Mouse (Mus musculus) embryonic facial prominence, embryonic 11.5 days (tissue): ENCODE measurements at regions not wholly inside any gene's neighbourhood (a gene's known extent, or its start where the extent isn't known, plus 50 kb on each side); places are given as distances from the start of the nearest gene placed in this dataset.
"Not testable (repeated sequence)": the region's sequence is repeated elsewhere in the genome, so short reads cannot be mapped to it uniquely, and the experiment has no call there.

Experiments
- ATAC-seq: fragments of 200-750 bp; cut with Nextera tagmentation; replicated peaks from 2 replicates; pipeline ENCODE4 v1.8.0; 2017; ENCODE audit warnings: low read depth; ENCODE audit not compliant: insufficient number of reproducible peaks, low FRiP score, low TSS enrichment
- DNase-seq: peaks from one replicate; pipeline ENCODE4 v3.0.0-alpha.2; 2015; ENCODE audit warnings: low spot score
- H3K27ac ChIP-seq: fragments of 300-500 bp; sonication (generic); replicated peaks from 2 replicates; pipeline ENCODE4 v1.5.1; 2014; ENCODE audit warnings: mild to moderate bottlenecking, low read depth, low read length, control low read depth
- H3K27me3 ChIP-seq: fragments of 300-500 bp; sonication (generic); 2 replicates; pipeline ENCODE4 v1.6.1; 2014; ENCODE audit warnings: mild to moderate bottlenecking, low read length, moderate library complexity, mixed read lengths; ENCODE audit not compliant: control insufficient read depth, insufficient read depth
- H3K36me3 ChIP-seq: fragments of 300-500 bp; sonication (generic); replicated peaks from 2 replicates; pipeline ENCODE4 v1.6.1; 2014; ENCODE audit warnings: low read depth, mild to moderate bottlenecking, low read length, moderate library complexity, mixed read lengths; ENCODE audit not compliant: control insufficient read depth, insufficient read depth
- H3K4me1 ChIP-seq: fragments of 300-500 bp; sonication (generic); 2 replicates; pipeline ENCODE4 v1.6.1; 2014; ENCODE audit warnings: low read length, mixed read lengths; ENCODE audit not compliant: control insufficient read depth, insufficient read depth
- H3K4me2 ChIP-seq: fragments of 300-500 bp; sonication (generic); 2 replicates; pipeline ENCODE4 v1.6.1; 2014; ENCODE audit warnings: low read depth, mild to moderate bottlenecking, control low read depth, low read length, moderate library complexity
- H3K4me3 ChIP-seq: fragments of 300-500 bp; sonication (generic); 2 replicates; pipeline ENCODE4 v1.5.1; 2014; ENCODE audit warnings: low read depth, low read length, control low read depth
- H3K9ac ChIP-seq: fragments of 300-500 bp; sonication (generic); replicated peaks from 2 replicates; pipeline ENCODE4 v1.6.1; 2014; ENCODE audit warnings: mild to moderate bottlenecking, control low read depth, low read length
- H3K9me3 ChIP-seq: fragments of 300-500 bp; sonication (generic); replicated peaks from 2 replicates; pipeline ENCODE4 v1.6.1; 2016; ENCODE audit warnings: mild to moderate bottlenecking, low read length, inconsistent platforms, mixed read lengths; ENCODE audit not compliant: control insufficient read depth
- WGBS: fragments of 180-500 bp; shearing (Covaris S2); extraction: QIAGEN DNeasy Blood & Tissue Kit; methylation state at CpG from one replicate; pipeline ENCODE4 v1.1.7; 2014; 5-methylcytosine and 5-hydroxymethylcytosine counted together

DNA sequence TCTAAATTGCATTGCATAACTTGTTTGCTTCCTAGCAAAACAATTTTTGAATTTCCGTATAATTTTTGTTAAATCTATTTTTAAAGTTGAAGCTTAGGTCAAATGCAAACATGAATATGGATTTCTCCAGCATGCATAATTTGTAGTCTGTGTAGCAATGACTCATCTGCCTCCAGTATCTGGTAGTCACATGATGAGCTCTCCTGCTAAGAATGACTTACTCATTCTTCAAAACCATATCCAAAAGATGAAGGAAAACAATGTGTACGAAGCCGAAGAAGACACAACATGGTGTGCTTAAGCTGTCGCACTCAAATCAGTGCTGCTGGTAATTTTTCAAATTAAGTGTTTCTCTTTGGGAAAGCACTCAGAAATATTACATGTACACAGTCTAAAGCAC is 1453.2 kb upstream of the Gje1 start:
- Histone ChIP-seq H3K27me3 (no peaks in the 10 kb centered on the region), H3K4me1 (no peaks in the 10 kb centered on the region), H3K4me2 (no peak overlapping the region), H3K9ac (no peak overlapping the region), H3K4me3 (no peak overlapping the region), H3K27ac (no peak overlapping the region), H3K9me3 (no peaks in the 10 kb centered on the region), H3K36me3 (no peaks in the 10 kb centered on the region)
- no peak for ATAC-seq
- WGBS, result 90% methylated on average over 4 of the region's 4 CpGs
- no peak for DNase-seq

GRCm38 (mm10) chr10:16159542-16159941 is 1441.5 kb upstream of the Gje1 start:
- not testable (repeated sequence) for H3K9ac ChIP-seq, H3K36me3 ChIP-seq, H3K4me2 ChIP-seq, H3K4me3 ChIP-seq, H3K27ac ChIP-seq, DNase-seq, H3K27me3 ChIP-seq, ATAC-seq, H3K9me3 ChIP-seq, H3K4me1 ChIP-seq
- WGBS, result 87% methylated on average over 6 of the region's 6 CpGs

DNA sequence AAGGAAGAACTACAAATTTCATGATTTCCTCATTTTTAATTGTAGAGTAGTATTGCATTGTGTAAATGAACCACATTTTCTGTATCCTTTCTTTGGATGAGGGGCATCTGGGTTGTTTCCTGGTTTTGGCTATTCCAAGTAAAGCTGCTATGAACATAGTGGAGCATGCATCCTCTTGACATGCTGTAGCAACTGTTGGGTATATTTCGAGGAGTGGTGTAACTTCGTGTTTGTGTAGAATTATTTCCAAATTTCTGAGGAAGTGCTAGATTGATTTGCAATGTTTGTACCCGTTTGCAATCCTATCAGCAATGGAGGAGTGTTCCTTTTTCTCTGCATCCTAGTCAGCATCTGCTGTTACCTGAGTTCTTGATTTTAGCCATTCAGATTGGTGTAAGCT is 1440.4 kb upstream of the Gje1 start:
- H3K9me3 ChIP-seq, result no peaks in the 10 kb centered on the region

GRCm38 (mm10) chr10:16156954-16157353 is 1438.9 kb upstream of the Gje1 start:
- H3K4me1 ChIP-seq, result no peaks in the 10 kb centered on the region
- WGBS, result 86% methylated on average over 5 of the region's 5 CpGs
- H3K4me3 ChIP-seq, result no peak overlapping the region
- DNase-seq (no peak), ATAC-seq (no peak)
- no peak overlapping the region for H3K4me2 ChIP-seq
- H3K27me3 ChIP-seq, result no peaks in the 10 kb centered on the region
- H3K9me3 ChIP-seq, result no peaks in the 10 kb centered on the region
- H3K9ac ChIP-seq, result no peak overlapping the region
- no peaks in the 10 kb centered on the region for H3K36me3 ChIP-seq
- no peak overlapping the region for H3K27ac ChIP-seq

More for the DNA sequence above, 1440.4 kb upstream of the Gje1 start:
- ATAC-seq, result no peak
- Histone ChIP-seq H3K4me3 (no peak overlapping the region), H3K9ac (no peak overlapping the region), H3K36me3 (no peaks in the 10 kb centered on the region), H3K27ac (no peak overlapping the region), H3K4me2 (no peak overlapping the region), H3K4me1 (no peaks in the 10 kb centered on the region), H3K27me3 (no peaks in the 10 kb centered on the region)
- 91% methylated on average over 3 of the region's 3 CpGs for whole genome bisulfite sequencing
- no peak for DNase-seq

- DNase-seq, result no peak
- no peaks in the 10 kb centered on the region for H3K4me1 ChIP-seq
- H3K27ac ChIP-seq, result no peak overlapping the region
- 93% methylated on average over 3 of the region's 3 CpGs for WGBS
- no peaks in the 10 kb centered on the region for H3K9me3 ChIP-seq
- H3K4me3 ChIP-seq, result no peak overlapping the region
- H3K9ac ChIP-seq, result no peak overlapping the region
- H3K36me3 ChIP-seq, result no peaks in the 10 kb centered on the region
- no peak overlapping the region for H3K4me2 ChIP-seq
- H3K27me3 ChIP-seq, result no peaks in the 10 kb centered on the region
- ATAC-seq, result no peak
These were observed 1431.0 kb upstream of the Gje1 start for GRCm38 (mm10) chr10:16148991-16149390.

DNA sequence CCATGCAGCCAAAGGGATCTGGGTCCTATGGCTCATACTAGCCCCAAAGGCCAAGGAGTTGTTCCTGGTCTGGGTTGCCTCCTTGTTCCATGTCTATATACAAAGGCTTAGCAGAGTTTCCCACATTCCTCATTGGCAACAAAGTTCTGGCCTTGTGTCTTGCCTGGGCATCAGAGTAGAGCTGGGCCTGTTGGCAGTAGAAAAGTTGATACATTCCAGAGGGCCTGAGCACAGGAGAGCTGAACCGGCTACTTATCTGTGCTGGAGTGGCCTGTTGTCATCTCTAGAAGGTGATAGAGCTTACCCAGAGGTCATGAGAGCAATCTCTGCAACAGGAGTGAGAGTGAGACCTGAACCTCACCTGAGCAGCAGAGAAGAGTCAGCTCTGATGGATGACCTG is 1427.4 kb upstream of the Gje1 start:
- DNase-seq (no peak), ATAC-seq (no peak)
- H3K36me3 ChIP-seq, result no peaks in the 10 kb centered on the region
- no peak overlapping the region for H3K9ac ChIP-seq
- 87% methylated on average over 1 of the region's 1 CpGs for WGBS
- H3K27ac ChIP-seq, result no peak overlapping the region
- H3K4me3 ChIP-seq, result no peak overlapping the region
- no peak overlapping the region for H3K4me2 ChIP-seq
- no peaks in the 10 kb centered on the region for H3K27me3 ChIP-seq
- no peaks in the 10 kb centered on the region for H3K9me3 ChIP-seq
- no peaks in the 10 kb centered on the region for H3K4me1 ChIP-seq

DNA sequence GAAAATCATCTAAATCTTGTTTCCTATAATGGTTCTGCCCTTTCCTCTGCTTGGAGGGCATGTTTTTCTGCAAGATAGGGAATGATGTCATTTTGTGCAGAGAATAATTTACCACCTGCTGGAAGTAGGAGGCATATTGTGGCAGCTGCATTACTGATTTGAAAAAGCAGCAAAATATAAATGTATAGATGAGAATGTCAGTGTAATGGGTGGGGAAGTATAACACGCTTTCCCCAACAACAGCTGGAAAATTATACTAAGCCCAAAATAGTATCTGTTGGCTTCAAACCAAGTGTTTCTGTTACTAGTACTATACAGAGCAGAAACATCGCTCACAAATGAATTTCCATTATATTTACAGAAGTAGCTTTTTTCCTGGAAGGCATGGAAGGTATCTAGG is 1405.9 kb upstream of the Gje1 start:
- no peak for ATAC-seq
- no peaks in the 10 kb centered on the region for H3K4me1 ChIP-seq
- DNase-seq, result no peak
- no peak overlapping the region for H3K4me3 ChIP-seq
- no peaks in the 10 kb centered on the region for H3K36me3 ChIP-seq
- no peaks in the 10 kb centered on the region for H3K9me3 ChIP-seq
- no peaks in the 10 kb centered on the region for H3K27me3 ChIP-seq
- H3K4me2 ChIP-seq, result no peak overlapping the region
- H3K9ac ChIP-seq, result no peak overlapping the region
- no peak overlapping the region for H3K27ac ChIP-seq
- WGBS, result 85% methylated on average over 2 of the region's 2 CpGs

- WGBS, result 83% methylated on average over 3 of the region's 3 CpGs
- Histone ChIP-seq H3K4me2 (no peak overlapping the region), H3K36me3 (no peaks in the 10 kb centered on the region), H3K4me3 (no peak overlapping the region), H3K27me3 (no peaks in the 10 kb centered on the region), H3K4me1 (no peaks in the 10 kb centered on the region), H3K27ac (no peak overlapping the region), H3K9ac (no peak overlapping the region), H3K9me3 (no peaks in the 10 kb centered on the region)
- ATAC-seq (no peak), DNase-seq (no peak)
These were observed 1370.2 kb upstream of the Gje1 start for GRCm38 (mm10) chr10:16088210-16088609.
